Mouse (Mus musculus) layer of hippocampus, adult 8-10 months (tissue): ENCODE results near the gene Pax5. TPM values are rescaled to one million over a fixed set of nuclear protein-coding genes. Genes with fewer than 3 reads are reported as not detected.
A peak's percentile ranks its signal among the peaks of the same experiment; 100 is the strongest.

Source experiments
- DNase-seq, 2 experiments: peaks; one replicate each; pipeline ENCODE4 v3.0.0; 2022; ENCODE audit warnings: low spot score in 2 of 2
- total RNA-seq, 4 experiments: library from RNA; stranded (reverse); gene quantifications; 2 replicates each; pipeline ENCODE4 v1.2.4; 2022

Gene Pax5
- total RNA-seq, 4 experiments from 2014 or later: 0.10 to 0.62 (median 0.25) TPM

GRCm38 (mm10) chr4:44601370-44601769, 108.9 kb downstream of the Pax5 start:
- no peak for DNase-seq

- DNase-seq: peak; percentile 21 to 54
Measured at GRCm38 (mm10) chr4:44600875-44601274, 109.4 kb downstream of the Pax5 start.

- DNase-seq: no peak
Measured at GRCm38 (mm10) chr4:44597965-44598364, 112.3 kb downstream of the Pax5 start.

GRCm38 (mm10) chr4:44593091-44593490, 117.2 kb downstream of the Pax5 start:
- DNase-seq: no peak

- no peak for DNase-seq
Measured at GRCm38 (mm10) chr4:44582687-44583086, 127.6 kb downstream of the Pax5 start.

- no peak for DNase-seq
Measured at GRCm38 (mm10) chr4:44578591-44578990, 131.7 kb downstream of the Pax5 start.

- DNase-seq: peak in 1 of 2 experiments; percentile 16
Measured at GRCm38 (mm10) chr4:44577293-44577692, 133.0 kb downstream of the Pax5 start.

- no peak for DNase-seq
Measured at GRCm38 (mm10) chr4:44576786-44577185, 133.5 kb downstream of the Pax5 start.

- DNase-seq: no peak
Measured at GRCm38 (mm10) chr4:44573017-44573416, 137.3 kb downstream of the Pax5 start.

GRCm38 (mm10) chr4:44572373-44572772, 137.9 kb downstream of the Pax5 start:
- no peak for DNase-seq

- no peak for DNase-seq
Measured at GRCm38 (mm10) chr4:44569138-44569537, 141.1 kb downstream of the Pax5 start.

GRCm38 (mm10) chr4:44568666-44569065, 141.6 kb downstream of the Pax5 start:
- no peak for DNase-seq

GRCm38 (mm10) chr4:44566401-44566800, 143.9 kb downstream of the Pax5 start:
- no peak for DNase-seq

- DNase-seq: no peak
Measured at GRCm38 (mm10) chr4:44565126-44566082, 144.9 kb downstream of the Pax5 start.

- peak; percentile 51 to 68 for DNase-seq
Measured at GRCm38 (mm10) chr4:44564602-44565001, 145.7 kb downstream of the Pax5 start.

GRCm38 (mm10) chr4:44560956-44561355, 149.3 kb downstream of the Pax5 start:
- no peak for DNase-seq

- no peak for DNase-seq
Measured at GRCm38 (mm10) chr4:44558564-44558955, 151.7 kb downstream of the Pax5 start.

GRCm38 (mm10) chr4:44557815-44558563, 152.3 kb downstream of the Pax5 start:
- peak in 1 of 2 experiments; percentile 35 for DNase-seq

GRCm38 (mm10) chr4:44556586-44557281, 153.6 kb downstream of the Pax5 start:
- no peak for DNase-seq

GRCm38 (mm10) chr4:44555576-44555975, 154.7 kb downstream of the Pax5 start:
- no peak for DNase-seq

- DNase-seq: no peak
Measured at GRCm38 (mm10) chr4:44551470-44551869, 158.8 kb downstream of the Pax5 start.

GRCm38 (mm10) chr4:44549029-44549428, 161.3 kb downstream of the Pax5 start:
- no peak for DNase-seq
